Mouse (Mus musculus) erythroblast, embryonic 14.5 days (primary cell): ENCODE data around the gene Etfdh.

Experiments used
- GATA1 ChIP-seq: IDR thresholded peaks from 2 replicates; pipeline ENCODE4 v1.6.1; 2012; ENCODE audit warnings: low read length, inconsistent platforms, mixed read lengths
- TAL1 ChIP-seq: IDR thresholded peaks from 3 replicates; pipeline ENCODE4 v1.6.1; 2012; ENCODE audit warnings: low read length, inconsistent platforms, mixed read lengths

DNA sequence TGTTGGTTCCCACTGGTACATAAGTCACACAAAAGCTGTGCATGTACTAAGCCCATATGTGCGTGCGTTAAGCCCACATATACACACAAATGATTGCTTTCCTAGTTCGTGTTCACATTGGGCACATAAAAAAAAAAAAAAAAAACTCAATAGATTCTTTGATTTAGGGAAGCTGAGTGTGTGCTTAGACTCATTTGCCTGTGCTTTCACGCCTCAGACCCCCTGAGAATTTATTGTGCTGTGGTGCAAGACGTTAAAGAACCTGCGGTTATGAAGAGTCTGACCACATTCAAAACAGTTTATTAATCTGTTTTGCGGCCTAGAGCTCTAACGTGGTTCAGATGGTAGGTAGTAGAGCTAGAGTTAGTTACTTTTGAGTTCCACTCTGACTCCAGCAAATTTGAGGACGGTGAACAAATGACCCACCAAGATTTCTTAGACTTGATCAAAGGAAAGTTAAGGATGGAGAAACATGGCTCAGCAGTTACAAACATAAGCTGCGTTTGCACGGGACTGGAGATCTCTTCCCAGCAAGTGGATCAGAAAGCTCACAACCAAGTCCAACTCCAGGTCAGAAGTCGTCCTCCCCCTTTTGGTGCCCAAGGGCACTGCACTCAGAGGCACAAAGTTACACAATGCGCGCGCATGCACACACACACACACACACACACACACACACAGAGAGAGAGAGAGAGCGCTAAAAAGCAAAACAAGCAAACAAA is 60.5 kb downstream of the Etfdh start:
- TF ChIP-seq GATA1 (no peak), TAL1 (no peak)
